Mouse (Mus musculus): Measurements from ENCODE around the gene Tulp1.

- TF ChIP-seq CTCF (IDR thresholded peaks at IDR 0.05; ENCODE audit: low read depth) (no peak), EP300 (optimal IDR thresholded peaks at IDR 0.05) (no peak)
These were observed 4.0 kb upstream of the Tulp1 start for GRCm38 (mm10) chr17:28369056-28369455.
